Mouse (Mus musculus) hematopoietic stem cell, adult 5-6 weeks (primary cell): Measurements from ENCODE around the gene Dnah9. TPM values are rescaled to one million over a fixed set of nuclear protein-coding genes. Genes with fewer than 3 reads are reported as not detected.

ENCODE experiments used
- ATAC-seq, 2 experiments: fragments of 125-278 bp in 1 of 2; replicated peaks in 1 of 2; 2 replicates each; pipeline ENCODE4 v1.8.0; 2016 to 2017; ENCODE audit warnings: inconsistent platforms in 2 of 2, mild to moderate bottlenecking in 2 of 2, moderate number of reproducible peaks in 2 of 2, low read depth in 1 of 2, moderate TSS enrichment in 1 of 2; ENCODE audit not compliant: low FRiP score in 2 of 2, poor library complexity in 2 of 2, severe bottlenecking in 2 of 2, insufficient read depth in 1 of 2, low TSS enrichment in 1 of 2
- total RNA-seq: library from RNA; stranded (forward); fragments of 172-1452, 232-1000 nt; gene quantifications from 2 replicates; pipeline ENCODE4 v1.2.3, GENCODE M21; 2017

Dnah9 gene
- total RNA-seq, result not detected in 2 replicates

DNA sequence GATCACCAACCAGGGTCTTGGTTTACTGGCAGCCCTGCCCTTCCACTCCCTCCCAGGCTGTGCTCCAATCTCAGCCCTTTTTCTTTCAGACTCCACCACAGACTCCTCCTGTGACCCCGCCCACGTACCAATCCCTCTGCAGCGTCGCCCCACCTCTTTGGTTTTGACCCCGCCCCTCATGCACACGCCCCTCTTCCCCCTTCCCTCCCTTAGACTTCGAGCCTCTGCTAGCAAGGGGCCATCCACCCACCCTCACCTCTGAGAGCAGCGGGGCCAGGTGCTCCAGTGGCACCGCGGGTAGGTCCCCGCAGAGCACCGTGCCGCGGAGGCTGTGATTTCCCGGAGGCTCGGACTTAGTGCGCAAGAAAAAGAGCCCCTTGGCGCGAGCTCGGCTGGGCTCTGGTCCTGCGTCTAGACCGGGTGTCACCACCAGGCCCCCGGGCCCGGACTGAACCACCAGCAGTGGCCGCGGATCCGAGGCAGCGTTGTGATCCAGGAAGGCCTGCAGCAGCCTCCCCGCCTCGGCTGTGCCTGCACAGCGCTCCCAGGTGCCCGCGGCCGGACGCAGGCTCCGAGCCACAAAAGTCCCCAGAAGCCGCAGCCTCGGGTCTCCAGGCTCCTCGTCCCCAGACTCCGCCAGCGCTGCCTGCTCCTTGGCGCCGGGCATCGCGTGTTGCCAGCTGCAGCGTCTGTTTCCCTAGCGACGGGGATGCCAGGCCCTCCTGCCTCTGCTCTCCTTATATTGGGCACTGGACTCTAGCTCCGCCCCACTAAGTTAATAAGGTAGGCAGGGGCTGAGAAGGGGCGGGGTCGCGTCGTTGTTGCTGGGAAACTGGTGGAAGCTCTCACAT is at the start of gene Dnah9:
Gene Dnah9, minus strand, starts transcription at position 751 of the 851 bp plus-strand sequence.
- peak in 1 of 2 experiments; percentile 45; a peak in 2 of 4 replicates for ATAC-seq

- ATAC-seq, result no peak
Observed at GRCm38 (mm10) chr11:66188627-66189287, 20.4 kb upstream of the Dnah9 start.

DNA sequence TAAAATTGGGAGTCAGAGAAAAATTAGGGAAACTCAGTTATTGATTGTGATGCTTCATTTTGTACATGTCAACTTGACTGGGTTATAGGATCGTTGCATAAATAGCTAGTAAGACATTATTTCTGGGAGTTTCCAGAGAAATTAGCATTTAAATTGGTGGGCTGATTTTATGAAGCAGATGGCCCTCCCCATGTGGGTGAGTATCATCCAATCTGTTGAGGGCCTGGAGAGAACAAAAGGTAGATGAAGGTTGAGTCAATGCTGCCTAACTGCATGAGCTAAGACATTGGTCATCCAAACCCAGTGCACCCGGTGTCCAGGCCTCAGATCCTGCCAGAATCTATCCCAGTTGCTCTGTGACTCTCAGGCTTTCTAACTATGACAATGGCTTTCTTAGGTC is 19.8 kb upstream of the Dnah9 start:
- no peak for ATAC-seq

- no peak for ATAC-seq
Observed at GRCm38 (mm10) chr11:66177781-66178180, 9.4 kb upstream of the Dnah9 start.

DNA sequence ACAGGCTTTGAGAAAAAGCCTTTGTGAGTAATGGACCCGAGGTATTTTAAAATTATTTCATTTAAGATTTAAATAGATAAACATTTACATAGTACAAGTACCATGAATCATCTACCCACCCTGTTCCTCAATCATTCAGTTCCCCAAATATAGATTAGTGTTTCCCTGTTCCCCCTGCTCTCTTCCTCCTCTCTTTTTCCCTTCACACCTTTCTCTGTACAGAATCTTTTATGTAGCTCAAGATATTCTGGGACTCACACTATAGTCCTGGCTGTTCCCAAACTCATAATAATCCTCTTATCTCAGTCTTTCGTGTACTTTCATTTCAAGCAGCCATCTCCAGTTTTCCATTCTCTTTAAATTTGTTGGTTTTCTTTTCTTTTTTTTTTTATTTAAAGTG is 4.3 kb downstream of the Dnah9 start:
- no peak for ATAC-seq

DNA sequence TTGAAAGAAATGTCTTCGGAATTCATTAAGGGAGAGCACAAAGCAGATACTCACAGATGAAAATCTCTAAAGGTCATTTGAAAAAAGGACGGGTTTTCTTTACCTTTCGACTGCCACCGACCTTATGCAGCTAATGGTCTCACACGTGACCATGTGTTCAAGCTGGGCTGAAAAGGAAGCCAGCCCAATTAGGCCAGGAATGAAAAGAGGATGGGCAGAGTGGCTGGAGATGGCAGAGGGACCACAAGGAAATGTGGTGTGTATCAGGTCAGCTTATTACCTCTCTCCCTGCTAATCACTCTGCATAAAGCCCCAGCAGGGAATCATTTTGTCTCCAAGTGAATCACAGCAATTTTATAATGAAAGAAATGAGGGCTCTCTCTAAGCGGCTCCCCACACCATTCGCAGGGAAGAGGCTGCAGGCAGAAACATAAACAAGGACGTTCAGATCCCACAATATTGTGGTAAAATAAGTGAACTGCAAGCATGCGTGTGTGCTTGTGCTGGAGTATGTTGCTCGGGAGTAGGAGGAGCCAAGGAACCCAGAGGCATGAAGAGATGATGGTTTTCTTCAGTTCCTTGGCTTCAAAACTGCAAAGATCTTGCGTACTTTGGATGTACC is 27.6 kb downstream of the Dnah9 start:
- no peak for ATAC-seq

- ATAC-seq, result no peak
Observed at GRCm38 (mm10) chr11:66134826-66135225, 33.5 kb downstream of the Dnah9 start.

DNA sequence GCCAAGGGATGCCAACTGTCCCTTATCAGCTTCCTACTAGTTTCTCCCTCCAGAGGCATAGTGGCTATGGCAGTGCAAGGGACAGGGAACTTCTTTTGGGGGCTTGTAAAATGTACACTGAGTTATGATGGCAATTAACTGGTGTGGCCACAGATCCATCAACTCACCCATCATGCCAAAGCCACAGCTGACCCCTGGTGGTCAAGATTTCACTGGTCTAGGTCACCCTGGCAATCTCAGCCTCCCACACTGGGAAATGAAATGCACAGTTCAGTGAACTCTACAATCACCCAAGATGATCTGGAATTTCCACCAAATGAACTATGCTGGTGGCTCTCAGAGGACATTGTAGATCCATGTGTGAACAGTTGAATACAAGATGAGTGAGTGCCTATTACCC is 42.2 kb downstream of the Dnah9 start:
- ATAC-seq, result no peak

GRCm38 (mm10) chr11:66124496-66124895 is 43.9 kb downstream of the Dnah9 start:
- no peak for ATAC-seq

DNA sequence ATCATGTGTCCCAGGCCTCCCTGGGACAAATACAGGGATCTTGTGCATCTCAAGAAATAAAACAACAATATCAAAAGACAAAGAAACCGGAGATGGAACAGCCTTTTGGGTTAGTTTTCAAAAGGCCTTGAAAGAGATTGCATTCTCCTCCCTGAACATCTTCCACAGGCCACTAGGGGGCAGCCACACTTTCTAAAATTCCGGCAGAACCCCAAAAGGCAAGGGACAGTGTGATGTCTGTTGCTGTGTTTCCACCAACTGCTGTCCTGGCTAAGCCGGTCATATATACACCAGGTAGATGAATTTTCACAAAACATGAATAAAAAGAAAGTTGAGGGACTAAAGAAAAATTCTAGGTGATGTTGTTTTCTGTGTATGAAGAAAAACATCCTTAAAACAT is 46.3 kb downstream of the Dnah9 start:
- ATAC-seq, result no peak

GRCm38 (mm10) chr11:66083663-66084254 is 84.6 kb downstream of the Dnah9 start:
- no peak for ATAC-seq

DNA sequence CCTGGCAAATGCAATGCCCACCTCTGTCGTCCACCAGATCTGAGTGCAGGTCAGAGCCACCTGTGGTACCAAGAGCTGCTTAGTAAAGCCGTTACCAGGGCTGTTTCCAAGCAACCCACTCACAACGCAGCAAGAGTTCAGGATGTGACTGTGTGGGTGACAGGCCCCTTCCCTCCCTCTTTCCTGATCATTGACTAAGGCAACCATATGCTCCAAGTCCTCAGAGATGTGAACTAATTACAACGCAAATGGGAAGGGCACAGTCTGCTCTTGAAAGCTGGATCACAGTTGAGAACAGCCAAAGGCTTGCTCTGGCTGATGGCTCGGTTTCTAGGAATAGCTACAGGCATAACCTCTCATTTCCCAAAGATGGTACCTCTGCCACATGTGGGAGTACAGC is 95.4 kb downstream of the Dnah9 start:
- no peak for ATAC-seq

DNA sequence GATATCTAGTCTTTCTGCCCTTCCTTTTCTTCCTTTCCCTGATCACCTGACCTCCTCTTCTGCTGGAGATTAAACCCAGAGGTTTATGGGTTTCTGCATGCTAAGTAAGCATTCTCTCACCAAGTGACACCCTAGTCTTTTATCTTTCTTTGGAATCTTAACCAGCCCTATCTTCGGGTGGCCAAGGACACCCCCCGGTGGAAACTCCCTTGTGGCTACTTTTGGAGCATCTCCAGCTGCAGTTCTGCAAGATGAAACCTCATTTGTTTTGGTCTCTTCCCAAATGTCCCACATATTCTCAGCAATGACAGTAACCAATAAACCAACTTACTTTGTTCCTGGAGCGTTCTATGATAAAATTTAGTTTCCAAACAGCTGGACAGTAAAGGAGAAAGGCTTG is 109.4 kb downstream of the Dnah9 start:
- no peak for ATAC-seq

DNA sequence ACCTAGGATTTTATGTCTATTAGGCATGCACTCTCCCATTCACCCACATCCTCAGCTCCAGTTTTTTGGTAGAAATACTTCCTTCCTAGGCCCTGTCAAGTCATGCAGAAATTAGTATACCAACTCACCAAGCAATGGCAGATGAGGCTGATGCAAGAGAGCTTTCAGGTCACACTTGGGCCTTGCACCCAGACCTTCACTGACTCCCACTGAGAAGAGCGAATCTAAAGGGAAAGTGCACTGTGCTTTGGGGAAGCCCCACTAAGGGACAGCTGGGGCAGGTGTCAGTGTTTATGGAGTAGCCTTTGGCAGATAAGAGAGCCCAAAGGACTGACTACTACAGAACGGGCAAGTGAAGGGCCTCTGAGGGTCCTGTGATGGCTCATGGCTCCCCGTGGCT is 117.1 kb downstream of the Dnah9 start:
- no peak for ATAC-seq

DNA sequence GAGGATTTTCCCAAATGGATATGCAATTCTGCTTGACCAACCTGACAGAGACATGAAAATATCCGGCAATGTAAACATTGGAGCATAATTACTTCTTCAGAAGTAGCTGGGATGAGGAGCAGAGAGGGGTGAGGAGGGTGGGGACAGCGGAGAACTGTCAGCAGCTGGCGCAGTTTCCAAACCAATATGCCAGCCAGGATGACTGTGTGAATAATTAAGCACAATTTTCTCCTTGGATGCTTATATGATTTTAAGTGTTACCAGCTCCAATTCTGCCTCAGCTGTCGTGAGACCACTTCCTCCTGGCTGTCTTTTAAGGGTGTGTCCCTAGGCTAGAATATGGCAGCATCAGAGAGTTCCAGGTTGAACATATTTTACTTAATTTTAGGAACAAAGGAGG is 119.2 kb downstream of the Dnah9 start:
- no peak for ATAC-seq

DNA sequence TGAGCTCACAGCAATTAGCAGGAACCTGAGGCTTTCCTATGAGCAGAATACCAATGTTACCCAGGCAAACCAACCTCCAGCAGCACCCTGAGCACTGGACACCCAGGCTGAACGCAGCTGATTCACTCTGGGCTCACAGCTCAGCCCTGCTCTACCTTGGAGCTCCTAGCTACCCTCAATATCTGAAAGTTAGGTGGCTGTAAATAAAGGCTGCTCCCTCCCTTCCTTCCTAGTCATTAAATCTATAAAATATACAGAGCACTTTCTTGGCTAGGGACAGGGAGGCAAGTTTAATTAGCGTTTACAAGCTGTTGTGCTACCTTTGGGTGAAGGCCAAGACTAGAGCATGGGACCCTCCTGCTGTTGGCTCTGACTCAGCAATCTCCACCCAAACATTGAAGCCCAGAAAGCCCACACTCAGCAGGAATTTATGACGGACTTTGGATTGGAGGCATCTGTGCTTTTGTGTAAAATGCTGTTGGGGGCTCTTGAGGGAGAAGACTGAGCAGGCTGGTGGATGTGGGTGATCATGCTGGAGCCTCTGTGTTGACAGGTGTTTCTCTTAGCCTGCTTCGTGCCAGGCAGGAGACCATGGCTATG is 121.7 kb downstream of the Dnah9 start:
- no peak for ATAC-seq

- ATAC-seq, result no peak
Observed at GRCm38 (mm10) chr11:66043635-66044034, 124.7 kb downstream of the Dnah9 start.

- ATAC-seq, result no peak
Observed at GRCm38 (mm10) chr11:66042531-66042930, 125.8 kb downstream of the Dnah9 start.
